12 mouse cellular contexts compared by ENCODE assay signal in genomic region chr3:19953425-19953824, GRCm38 (mm10). TPM values are rescaled to one million over a fixed set of nuclear protein-coding genes. Genes with fewer than 3 reads are reported as not detected.
DNase-seq lines count a peak whose midpoint lies in the region; ATAC-seq and TF ChIP-seq lines count a peak whose summit lies in the region.
"Had no signal": no experiment of that assay in that cellular context is flagged by ENCODE, and none has a peak within 500 bp of the region (broad histone marks: within the 10 kb centered on the region; RNA-seq: fewer than 3 reads in every experiment).

No protein-coding gene starts in this region.

- H3K9ac ChIP-seq in heart, embryonic 14.5 days (ENCODE audit: low read length), result 0 out of 2 replicates have a peak overlapping the region, but pooled peaks have one; percentile 27
- H3K9ac ChIP-seq in lung, embryonic 16.5 days (ENCODE audit: low read length), result peak overlapping the region; percentile 28; the same call in 1 of the 2 replicates
- H3K9ac ChIP-seq in forebrain, embryonic 12.5 days, result no peak overlapping the region
- H3K9ac ChIP-seq: embryonic facial prominence, embryonic 15.5 days; neural tube, embryonic 15.5 days had no signal

- DNase-seq in heart, embryonic 10.5 days (ENCODE audit: low spot score), result no peak
- DNase-seq in lung, postnatal 14 days, result no peak
- peak; percentile 62 for DNase-seq in retina, postnatal 1 day
- no peak for DNase-seq in left cerebral cortex, postnatal 36 days (ENCODE audit: low spot score in 2 of 2)
- no peak for DNase-seq in cerebellum, adult 2 months

- no peak overlapping the region for H3K4me3 ChIP-seq in heart, embryonic 14.5 days (ENCODE audit: control insufficient read depth in 1 of 2, insufficient read depth in 1 of 2, low read depth in 1 of 2, low read length in 2 of 2)
- H3K4me3 ChIP-seq in heart, embryonic 10.5 days, result no peak overlapping the region
- no peak overlapping the region for H3K4me3 ChIP-seq in lung, embryonic 16.5 days (ENCODE audit: low read length)
- no peak overlapping the region for H3K4me3 ChIP-seq in forebrain, embryonic 12.5 days (replicated peaks)
- H3K4me3 ChIP-seq in cerebellum, adult 2 months (replicated peaks; ENCODE audit: insufficient read depth, low read depth, low read length), result no peak overlapping the region
- H3K4me3 ChIP-seq: embryonic facial prominence, embryonic 15.5 days; midbrain, embryonic 10.5 days; neural tube, embryonic 15.5 days had no signal

- H3K36me3 ChIP-seq in heart, embryonic 14.5 days (ENCODE audit: control insufficient read depth, insufficient read depth, low read length), result no peaks in the 10 kb centered on the region
- no peaks in the 10 kb centered on the region for H3K36me3 ChIP-seq in heart, embryonic 10.5 days
- no peaks in the 10 kb centered on the region for H3K36me3 ChIP-seq in lung, embryonic 16.5 days (ENCODE audit: control insufficient read depth, insufficient read depth, low read length)
- H3K36me3 ChIP-seq in forebrain, embryonic 12.5 days (replicated peaks), result no peaks in the 10 kb centered on the region
- H3K36me3 ChIP-seq: embryonic facial prominence, embryonic 15.5 days; midbrain, embryonic 10.5 days; neural tube, embryonic 15.5 days had no signal

- TF ChIP-seq CTCF in cerebellum, adult 2 months (IDR thresholded peaks at IDR 0.05; ENCODE audit: borderline replicate concordance, insufficient read depth, low read depth, low read length), result no peak

- ATAC-seq in heart, embryonic 14.5 days (ENCODE audit: insufficient number of reproducible peaks, insufficient read depth, low FRiP score, low read depth), result no peak
- peak; percentile 24; the same call in 1 of the 2 replicates for ATAC-seq in lung, embryonic 16.5 days (ENCODE audit: low read depth)
- ATAC-seq in forebrain, embryonic 12.5 days (ENCODE audit: low FRiP score), result peak; percentile 40; the same call in 1 of the 2 replicates
- ATAC-seq: CD4-positive, CD25-positive, alpha-beta regulatory T cell, adult 4 months had no signal

- no peaks in the 10 kb centered on the region for H3K9me3 ChIP-seq in heart, embryonic 14.5 days (ENCODE audit: control insufficient read depth, low read length)
- H3K9me3 ChIP-seq in heart, embryonic 10.5 days, result no peaks in the 10 kb centered on the region
- H3K9me3 ChIP-seq in lung, embryonic 16.5 days (ENCODE audit: control insufficient read depth, low read length), result no peaks in the 10 kb centered on the region
- H3K9me3 ChIP-seq in forebrain, embryonic 12.5 days, result no peaks in the 10 kb centered on the region
- H3K9me3 ChIP-seq: embryonic facial prominence, embryonic 15.5 days; midbrain, embryonic 10.5 days; neural tube, embryonic 15.5 days had no signal

- H3K27ac ChIP-seq in heart, embryonic 14.5 days (replicated peaks in 1 of 2; ENCODE audit: control insufficient read depth in 1 of 2, insufficient read depth in 1 of 2, low read depth in 2 of 2, low read length in 2 of 2), result peak overlapping the region; percentile 78 to 82
- no peak overlapping the region for H3K27ac ChIP-seq in heart, embryonic 10.5 days
- H3K27ac ChIP-seq in lung, embryonic 16.5 days (ENCODE audit: low read length), result peak overlapping the region; percentile 86
- H3K27ac ChIP-seq in forebrain, embryonic 12.5 days, result no peak overlapping the region
- no peak overlapping the region for H3K27ac ChIP-seq in cerebellum, adult 2 months (ENCODE audit: insufficient read depth, low read length)
- H3K27ac ChIP-seq: embryonic facial prominence, embryonic 15.5 days; midbrain, embryonic 10.5 days; neural tube, embryonic 15.5 days had no signal

- intact Hi-C loops in left cerebral cortex, postnatal 36 days (cut with DNase I), result no loop called here

- H3K27me3 ChIP-seq in heart, embryonic 14.5 days (ENCODE audit: control insufficient read depth, insufficient read depth, low read length), result no peaks in the 10 kb centered on the region
- H3K27me3 ChIP-seq in heart, embryonic 10.5 days (ENCODE audit: insufficient read depth, poor library complexity, severe bottlenecking), result no peaks in the 10 kb centered on the region
- no peaks in the 10 kb centered on the region for H3K27me3 ChIP-seq in lung, embryonic 16.5 days (ENCODE audit: control insufficient read depth, insufficient read depth, low read depth, low read length)
- H3K27me3 ChIP-seq in forebrain, embryonic 12.5 days, result no peaks in the 10 kb centered on the region
- no peaks in the 10 kb centered on the region for H3K27me3 ChIP-seq in cerebellum, adult 2 months (ENCODE audit: control insufficient read depth, insufficient read depth, low read length)
- H3K27me3 ChIP-seq: embryonic facial prominence, embryonic 15.5 days; neural tube, embryonic 15.5 days had no signal

- WGBS in heart, embryonic 14.5 days, result 97% methylated on average over 1 of the region's 1 CpGs
- WGBS in heart, embryonic 10.5 days, result 81% methylated on average over 1 of the region's 1 CpGs
- 63% methylated on average over 1 of the region's 1 CpGs for WGBS in lung, embryonic 16.5 days
- 8% methylated on average over 1 of the region's 1 CpGs for WGBS in forebrain, embryonic 12.5 days
- 12% methylated on average over 1 of the region's 1 CpGs for WGBS in cerebellum, adult 2 months

- H3K4me2 ChIP-seq in heart, embryonic 14.5 days (ENCODE audit: low read length), result no peak overlapping the region
- no peak overlapping the region for H3K4me2 ChIP-seq in lung, embryonic 16.5 days (ENCODE audit: low read depth, low read length)
- no peak overlapping the region for H3K4me2 ChIP-seq in forebrain, embryonic 12.5 days
- H3K4me2 ChIP-seq: embryonic facial prominence, embryonic 15.5 days; neural tube, embryonic 15.5 days had no signal

- peaks cover 3 to 30% of the 10 kb centered on the region in 2 experiments; a peak in 3 of 4 replicates for H3K4me1 ChIP-seq in heart, embryonic 14.5 days (ENCODE audit: control insufficient read depth in 2 of 2, insufficient read depth in 2 of 2, low read length in 2 of 2)
- no peaks in the 10 kb centered on the region for H3K4me1 ChIP-seq in heart, embryonic 10.5 days
- H3K4me1 ChIP-seq in lung, embryonic 16.5 days (replicated peaks; ENCODE audit: control insufficient read depth, insufficient read depth, low read length), result peaks cover 12% of the 10 kb centered on the region
- H3K4me1 ChIP-seq in forebrain, embryonic 12.5 days, result peaks cover 6% of the 10 kb centered on the region; the same call in 1 of the 2 replicates
- H3K4me1 ChIP-seq in cerebellum, adult 2 months (ENCODE audit: control insufficient read depth, insufficient read depth, low read length), result no peaks in the 10 kb centered on the region
- H3K4me1 ChIP-seq: neural tube, embryonic 15.5 days had no signal

- TF ChIP-seq POLR2A in cerebellum, adult 2 months (IDR thresholded peaks at IDR 0.05; ENCODE audit: borderline replicate concordance, insufficient read depth, low read length), result no peak

RNA-seq across cellular contexts. Expression of gene Cp, which starts 3.4 kb away (rescaled TPM):
- polyA plus RNA-seq in heart, embryonic 14.5 days (2014; fragmentation: Nextera tagmentation; extraction: Ambion mirVana), result 1.7 and 1.8 TPM in 2 replicates
- polyA plus RNA-seq in heart, embryonic 10.5 days (2016; fragmentation: Nextera tagmentation; extraction: Ambion mirVana), result 0.29 and 0.39 TPM in 2 replicates
- 5.6 and 8.2 TPM in 2 replicates for polyA plus RNA-seq in lung, embryonic 16.5 days (2015; fragmentation: Nextera tagmentation; extraction: Ambion mirVana)
- polyA plus RNA-seq in forebrain, embryonic 12.5 days (2016; fragmentation: Nextera tagmentation; extraction: Ambion mirVana), result 1.7 and 4.2 TPM in 2 replicates
- total RNA-seq in left cerebral cortex, postnatal 36 days (2021), result 10 to 100 TPM in 1 of 2 experiments, 1 to 10 TPM in 1; 6.4 to 17.4 TPM
- polyA plus RNA-seq in cerebellum, adult 2 months (2012; rRNA removed), result 9.6 and 10.2 TPM in 2 replicates

Comparison
In these comparisons a context has a peak if more than half of its experiments do, and no peak if none do; other contexts are left out.
1. H3K27ac ChIP-seq: peak in heart, embryonic 14.5 days (2 of 2) and lung, embryonic 16.5 days (single experiment); none in heart, embryonic 10.5 days (single experiment), forebrain, embryonic 12.5 days (single experiment) and cerebellum, adult 2 months (single experiment).